Mouse (Mus musculus) embryonic fibroblast, embryonic 13.5 days (primary cell): ENCODE measurements at regions not wholly inside any gene's neighbourhood (a gene's known extent, or its start where the extent isn't known, plus 50 kb on each side); places are given as distances from the start of the nearest gene placed in this dataset.

Experiments
- CTCF ChIP-seq: IDR thresholded peaks from 2 replicates; pipeline ENCODE4 v1.5.1; 2011; ENCODE audit warnings: mild to moderate bottlenecking, control low read depth, low read length, moderate library complexity, borderline replicate concordance; ENCODE audit not compliant: insufficient read depth
- POLR2A ChIP-seq: IDR thresholded peaks from 2 replicates; pipeline ENCODE4 v1.6.1; 2011; ENCODE audit warnings: low read depth, mild to moderate bottlenecking, control low read depth, low read length, moderate library complexity

DNA sequence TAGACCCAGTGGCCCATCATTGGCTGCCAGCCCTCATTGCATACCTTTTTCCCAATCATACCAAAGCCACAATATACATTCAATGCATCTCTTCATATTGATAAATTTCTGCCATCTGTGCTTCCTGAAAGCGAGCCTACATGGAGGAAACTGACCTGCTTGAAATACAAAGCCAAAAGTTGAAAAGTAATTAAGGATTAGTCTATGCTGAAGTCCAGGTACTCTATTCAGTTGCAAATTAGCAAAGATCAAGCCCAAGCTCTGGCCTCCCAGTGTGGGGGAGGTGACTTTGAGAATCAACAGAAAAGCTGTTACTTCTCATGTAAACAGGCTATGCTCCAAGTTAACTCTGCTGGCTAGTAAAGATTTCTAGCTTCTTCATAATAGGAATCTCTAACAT lies 210.7 kb upstream of the Ngly1 start:
- no peak for TF ChIP-seq CTCF
- no peak for TF ChIP-seq POLR2A
